Mouse (Mus musculus): ENCODE results near the gene Eef1a1. TPM values are rescaled to one million over a fixed set of nuclear protein-coding genes. Genes with fewer than 3 reads are reported as not detected.

Gene Eef1a1
- total RNA-seq, 2 experiments from 2014 or later = 3,391 to 3,794 TPM

DNA sequence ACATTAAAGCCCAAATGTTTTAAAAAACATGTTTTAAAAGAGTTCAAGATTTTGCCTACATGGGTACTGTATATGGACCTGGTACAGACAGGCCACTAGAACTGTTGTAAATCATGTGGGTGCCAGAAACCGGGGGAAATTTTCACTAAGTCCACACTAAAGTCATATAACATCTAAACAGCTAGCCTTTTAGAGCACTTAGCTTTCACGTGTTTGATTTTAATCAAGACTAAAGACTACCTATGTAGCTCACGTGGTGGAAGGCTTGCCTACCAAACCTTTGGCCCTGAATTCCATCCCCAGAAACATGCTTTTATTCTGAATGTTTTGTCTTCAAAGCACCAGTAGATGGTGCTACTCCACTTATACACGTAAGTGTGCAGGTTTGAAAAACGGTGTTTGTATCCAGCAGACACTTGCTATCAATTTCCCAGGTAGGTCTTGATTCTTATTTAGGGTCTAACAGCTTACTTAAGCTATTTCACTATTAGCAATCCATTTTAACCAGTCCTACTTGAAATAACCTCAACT, 11.9 kb downstream of the Eef1a1 start:
- DNase-seq (ENCODE audit: low spot score in 2 of 2) = peak in 1 of 2 experiments; percentile 43

DNA sequence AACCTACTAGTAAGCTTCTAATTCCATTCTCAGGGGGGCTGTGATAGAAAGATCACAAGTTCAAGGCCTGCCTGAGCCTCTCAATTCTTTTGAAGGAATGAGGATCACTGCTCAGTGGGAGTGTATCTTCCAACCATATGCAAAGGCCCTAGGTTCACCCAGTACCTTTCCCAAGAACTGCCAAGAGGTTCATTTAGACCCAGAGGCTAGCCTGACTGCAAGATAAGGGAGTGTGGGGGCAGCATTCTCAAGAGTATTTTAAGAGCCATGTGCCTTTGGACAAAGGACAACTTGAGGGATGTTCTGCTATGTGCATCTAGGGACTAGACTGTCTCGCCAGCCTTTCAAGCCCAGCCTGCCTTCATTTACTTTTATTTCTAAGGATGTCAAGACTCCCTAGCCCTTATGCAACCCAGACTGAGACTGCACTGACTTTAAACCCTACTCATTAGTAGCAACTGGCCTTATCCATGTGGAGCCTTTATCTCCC, 12.4 kb downstream of the Eef1a1 start:
- DNase-seq (ENCODE audit: low spot score in 2 of 2) = no peak

DNA sequence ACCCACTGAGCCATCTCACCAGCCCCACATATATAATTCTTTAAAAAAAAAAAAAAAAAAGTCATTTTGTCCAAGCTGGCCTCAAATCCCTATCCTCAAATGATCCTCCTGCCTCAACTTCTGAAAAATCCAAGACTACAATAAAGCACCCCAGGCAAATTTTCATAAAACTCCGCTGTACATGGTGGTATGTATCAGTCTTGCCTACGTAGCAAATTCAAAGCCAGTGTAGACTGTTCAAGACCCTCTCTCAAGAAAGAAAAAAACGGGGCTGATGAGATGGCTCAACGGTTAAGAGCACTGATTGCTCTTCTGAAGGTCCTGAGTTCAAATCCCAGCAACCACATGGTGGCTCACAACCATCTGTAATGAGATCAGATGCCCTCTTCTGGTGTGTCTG, 13.1 kb downstream of the Eef1a1 start:
- no peak for DNase-seq (ENCODE audit: low spot score in 2 of 2)

DNA sequence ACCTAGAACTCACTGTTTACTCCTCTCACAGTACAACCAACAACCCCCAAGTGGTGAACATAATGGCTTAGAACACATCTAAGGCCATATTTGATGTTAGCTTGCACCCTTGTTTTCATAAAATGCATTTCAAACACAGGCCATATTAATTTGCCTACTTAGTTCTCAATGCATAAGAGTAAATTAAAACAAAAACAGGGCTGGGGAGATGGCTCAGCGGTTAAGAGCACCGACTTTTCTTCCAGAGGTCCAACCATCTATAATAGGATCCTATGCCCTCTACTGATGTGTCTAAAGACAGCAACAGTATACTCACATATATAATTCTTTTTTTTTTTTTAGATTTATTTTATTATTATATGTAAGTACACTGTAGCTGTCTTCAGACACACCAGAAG, 13.6 kb downstream of the Eef1a1 start:
- DNase-seq (ENCODE audit: low spot score in 2 of 2) = no peak

- no peak for DNase-seq (ENCODE audit: low spot score in 2 of 2)
Measured at GRCm38 (mm10) chr9:78474771-78475382, 14.1 kb downstream of the Eef1a1 start.

- no peak for DNase-seq (ENCODE audit: low spot score in 2 of 2)
Measured at GRCm38 (mm10) chr9:78474270-78474669, 14.7 kb downstream of the Eef1a1 start.

DNA sequence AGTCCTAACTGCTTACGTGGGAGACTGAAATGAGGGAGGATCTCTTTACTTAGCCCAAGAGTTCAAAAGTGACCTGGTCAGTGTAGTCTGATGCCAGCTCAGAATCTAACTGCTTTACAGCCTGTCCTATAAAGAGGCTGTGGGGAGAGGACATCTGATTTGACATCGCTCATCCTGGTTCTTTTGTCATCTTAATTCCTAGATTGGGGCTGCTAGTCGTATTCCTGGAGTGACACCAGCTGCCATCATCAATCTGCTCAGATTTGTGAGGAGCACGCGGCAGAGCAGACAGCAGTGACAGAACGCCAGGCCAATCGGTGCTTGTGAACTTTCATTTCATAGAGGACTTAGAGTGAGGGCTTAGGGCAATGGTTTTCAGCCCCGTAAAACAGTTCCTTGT, 15.4 kb downstream of the Eef1a1 start:
- peak in 1 of 2 experiments; percentile 50 for DNase-seq (ENCODE audit: low spot score in 2 of 2)

GRCm38 (mm10) chr9:78465725-78466124, 23.2 kb downstream of the Eef1a1 start:
- no peak for DNase-seq (ENCODE audit: low spot score in 2 of 2)

DNA sequence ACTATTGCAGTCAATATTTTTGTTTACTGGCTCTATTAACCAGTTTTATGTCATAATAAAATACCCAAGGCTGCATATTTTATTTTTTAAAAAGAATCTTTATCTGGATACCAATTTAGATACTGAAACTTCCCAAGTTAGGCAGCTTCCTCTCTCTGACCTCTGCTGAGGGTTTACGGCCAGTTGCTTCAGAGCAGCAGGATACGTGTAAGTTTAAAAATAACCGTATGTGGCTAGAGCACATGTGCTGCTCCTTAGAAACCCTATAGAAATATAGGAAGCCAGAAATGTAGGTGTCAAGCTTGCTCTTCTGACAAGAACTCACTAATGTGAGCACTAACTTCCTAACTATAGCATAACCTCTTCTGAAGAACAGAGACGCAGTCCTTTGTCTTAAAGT, 25.6 kb downstream of the Eef1a1 start:
- DNase-seq (ENCODE audit: low spot score in 2 of 2) = no peak

- DNase-seq (ENCODE audit: low spot score in 2 of 2) = no peak
Measured at GRCm38 (mm10) chr9:78457026-78457425, 31.9 kb downstream of the Eef1a1 start.

- no peak for DNase-seq (ENCODE audit: low spot score in 2 of 2)
Measured at GRCm38 (mm10) chr9:78451382-78451781, 37.6 kb downstream of the Eef1a1 start.

DNA sequence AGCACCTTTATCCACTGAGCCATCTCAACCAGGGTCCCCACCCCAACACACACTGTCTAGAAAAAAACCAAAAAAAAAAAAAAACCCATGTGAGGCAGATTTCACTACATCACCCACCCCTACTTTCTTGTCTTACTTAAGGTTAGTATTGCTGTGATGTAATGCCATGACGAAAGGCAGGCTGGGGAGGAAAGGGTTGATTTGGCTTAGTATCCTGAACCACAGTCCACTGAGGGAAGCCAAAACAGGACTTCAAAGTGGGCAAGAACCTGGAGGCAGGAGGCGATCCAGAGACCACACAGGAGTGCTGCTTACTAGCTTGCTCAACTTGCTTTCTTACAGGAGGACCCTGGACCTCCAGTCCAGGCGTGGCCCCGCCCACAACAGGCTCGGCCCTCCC, 38.5 kb downstream of the Eef1a1 start:
- DNase-seq (ENCODE audit: low spot score in 2 of 2) = no peak

- DNase-seq (ENCODE audit: low spot score in 2 of 2) = peak; percentile 88 to 90
Measured at GRCm38 (mm10) chr9:78447973-78448873, 40.7 kb downstream of the Eef1a1 start, which contains the start of the genes Mto1 and Gm17324. Mto1 (plus strand) TSS chr9:78448208. Gm17324 (minus strand) TSS chr9:78448786.

DNA sequence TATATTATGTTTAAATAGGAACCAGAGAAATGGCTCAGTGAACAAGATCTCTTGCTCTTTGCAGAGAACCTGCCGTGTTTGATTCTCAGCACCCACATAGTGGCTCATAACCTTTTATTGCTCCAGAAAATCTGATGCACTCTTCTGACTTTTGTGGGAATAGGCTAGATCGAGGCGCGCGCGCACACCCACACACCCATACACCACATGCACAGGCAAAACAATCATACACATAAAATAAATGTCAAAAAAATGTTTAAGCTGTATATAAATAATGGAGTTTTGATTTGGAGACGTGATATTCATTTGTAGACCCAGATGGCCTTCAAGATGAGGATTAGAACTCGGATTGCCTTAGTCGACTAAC, 41.4 kb downstream of the Eef1a1 start:
- no peak for DNase-seq (ENCODE audit: low spot score in 2 of 2)

DNA sequence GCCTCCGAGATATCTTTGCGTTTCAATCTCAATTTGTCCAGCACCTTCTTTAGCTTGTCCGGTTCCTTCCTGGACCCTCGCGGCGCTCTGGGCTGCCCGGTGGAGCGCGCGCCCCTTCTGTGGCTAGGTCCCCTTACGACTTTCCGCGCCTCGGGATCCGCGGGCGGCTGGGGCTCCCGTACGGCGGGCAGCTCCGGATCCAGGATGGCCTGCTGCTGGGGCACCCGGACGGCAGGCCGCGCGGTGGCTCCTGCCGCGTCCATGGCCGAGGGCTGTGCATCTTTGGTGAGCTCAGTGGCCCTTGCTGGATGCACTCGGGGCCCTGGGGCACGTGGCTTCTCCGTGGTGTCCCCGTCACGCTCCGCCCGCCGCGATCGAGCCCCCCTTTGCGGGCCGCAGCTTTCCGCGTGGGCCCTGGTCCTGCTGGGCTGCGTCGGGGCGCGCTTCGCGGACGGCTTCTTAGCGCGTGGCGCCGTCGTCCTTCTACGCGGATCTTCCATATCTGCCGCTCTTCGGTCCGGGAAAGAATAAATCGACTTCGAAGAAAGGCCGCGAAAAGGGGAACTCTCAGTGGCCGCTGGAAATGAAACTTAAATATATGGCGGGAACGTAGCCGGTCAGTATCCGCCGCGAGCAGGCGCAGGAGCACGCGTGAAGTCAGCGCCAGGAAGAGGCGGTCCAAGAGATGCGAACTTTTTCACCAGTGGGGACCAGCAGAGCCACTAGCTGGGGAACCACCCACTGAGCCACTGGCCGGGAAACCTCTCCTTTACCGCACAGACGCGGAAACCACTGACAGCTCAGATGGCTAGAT, 46.2 kb downstream of the Eef1a1 start, which contains the start of gene Cgas:
Gene Cgas, minus strand, starts transcription at position 659 of the 814 bp plus-strand sequence.
- DNase-seq (ENCODE audit: low spot score in 2 of 2) = peak; percentile 11 to 19

- DNase-seq (ENCODE audit: low spot score in 2 of 2) = no peak
Measured at GRCm38 (mm10) chr9:78442237-78442578, 46.7 kb downstream of the Eef1a1 start.

GRCm38 (mm10) chr9:78439426-78439825, 49.5 kb downstream of the Eef1a1 start:
- DNase-seq (ENCODE audit: low spot score in 2 of 2) = no peak

DNA sequence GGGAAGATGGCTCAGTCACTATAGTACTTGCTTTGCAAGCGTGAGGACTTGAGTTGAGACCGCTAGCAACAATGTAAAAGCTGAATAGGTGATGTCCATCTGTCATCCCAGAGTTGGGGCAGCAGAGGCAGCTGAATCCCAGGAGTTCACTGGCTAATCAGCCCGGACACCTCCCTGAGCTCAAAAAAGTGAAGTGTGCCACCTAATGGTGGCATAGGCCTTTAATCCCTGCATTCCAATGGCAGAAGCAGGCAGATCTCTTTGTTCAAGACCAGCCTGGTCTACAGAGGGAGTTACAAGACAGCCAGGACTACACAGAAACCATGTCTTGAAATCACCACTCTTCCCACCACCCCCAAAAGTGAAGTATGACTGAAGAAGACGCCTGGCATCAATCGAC, 56.5 kb downstream of the Eef1a1 start:
- DNase-seq (ENCODE audit: low spot score in 2 of 2) = no peak

- DNase-seq (ENCODE audit: low spot score in 2 of 2) = no peak
Measured at GRCm38 (mm10) chr9:78430486-78430885, 58.5 kb downstream of the Eef1a1 start.

DNA sequence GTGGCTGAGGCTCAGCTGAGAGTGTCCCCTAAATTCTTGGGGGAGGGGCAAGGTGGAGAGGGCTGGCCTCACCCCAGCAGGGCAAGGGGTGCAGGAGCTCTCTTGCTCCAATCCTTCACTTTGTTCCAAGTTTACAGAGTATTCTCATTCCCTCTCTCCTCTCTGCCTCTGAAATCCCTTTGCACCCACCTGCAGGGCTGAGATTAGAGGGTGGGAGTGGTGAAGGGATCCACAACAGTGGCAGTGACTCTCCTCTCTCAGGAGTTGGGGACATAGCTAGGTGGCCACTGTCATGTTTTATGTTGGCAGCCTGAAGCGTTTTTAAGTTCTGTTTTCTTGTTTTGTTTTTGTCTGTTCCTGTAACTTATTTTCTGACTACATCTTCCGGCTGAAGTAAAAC, 59.4 kb downstream of the Eef1a1 start:
- DNase-seq (ENCODE audit: low spot score in 2 of 2) = no peak

DNA sequence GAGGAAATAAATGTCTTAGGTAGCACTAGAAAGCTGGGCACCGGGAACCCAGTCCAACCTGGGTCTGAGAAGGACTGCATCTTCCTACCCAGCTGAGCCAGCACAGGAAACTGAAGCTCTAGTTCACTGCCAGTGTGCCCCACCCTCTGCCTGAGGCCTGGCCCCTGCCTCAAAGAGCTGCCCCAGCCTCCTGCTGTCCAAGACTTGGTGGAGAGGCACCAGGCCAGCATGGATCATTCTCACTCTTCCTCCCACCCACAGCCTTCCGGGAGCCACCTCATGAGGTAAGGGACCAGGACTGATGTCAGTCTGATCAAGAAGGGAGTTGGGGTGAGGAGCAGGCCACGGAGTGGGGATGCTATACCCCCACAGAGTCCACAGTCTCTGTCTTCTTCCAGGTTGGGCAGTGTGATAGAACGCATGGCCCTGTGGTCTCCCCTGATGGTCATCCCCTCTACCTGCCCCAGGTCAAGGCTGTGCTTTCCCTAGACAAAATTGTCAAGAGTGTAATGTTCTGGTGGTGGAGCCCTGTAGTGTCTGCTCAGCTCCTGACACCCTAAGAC, 60.0 kb downstream of the Eef1a1 start:
- no peak for DNase-seq (ENCODE audit: low spot score in 2 of 2)
